Mouse (Mus musculus): ENCODE results near the gene Dnm3. TPM values are rescaled to one million over a fixed set of nuclear protein-coding genes. Genes with fewer than 3 reads are reported as not detected.

Gene Dnm3
- total RNA-seq (2015) (0.14 TPM in 1 of 2 replicates, not detected in the other), total RNA-seq (2017) (0.04 and 0.15 TPM in 2 replicates)

- peak; percentile 88 for ATAC-seq (ENCODE audit: poor library complexity, severe bottlenecking)
These were observed at the start of gene Dnm3 for GRCm38 (mm10) chr1:162477246-162478209. Gene Dnm3, minus strand, starts transcription at chr1:162478034.

- ATAC-seq (ENCODE audit: poor library complexity, severe bottlenecking) = no peak
These were observed 37.3 kb upstream of the Dnm3 start for GRCm38 (mm10) chr1:162515116-162515515.

- ATAC-seq (ENCODE audit: poor library complexity, severe bottlenecking) = 0 out of 2 replicates have a peak, but pooled peaks have one; percentile 10
These were observed 32.2 kb upstream of the Dnm3 start for GRCm38 (mm10) chr1:162510013-162510356.

GRCm38 (mm10) chr1:162509329-162510012 is 31.6 kb upstream of the Dnm3 start:
- peak; percentile 27; the same call in 1 of the 2 replicates for ATAC-seq (ENCODE audit: poor library complexity, severe bottlenecking)

GRCm38 (mm10) chr1:162508211-162509005 is 30.6 kb upstream of the Dnm3 start:
- no peak for ATAC-seq (ENCODE audit: poor library complexity, severe bottlenecking)

- ATAC-seq (ENCODE audit: poor library complexity, severe bottlenecking) = no peak
These were observed 28.7 kb upstream of the Dnm3 start for GRCm38 (mm10) chr1:162506516-162506915.

GRCm38 (mm10) chr1:162505649-162506048 is 27.8 kb upstream of the Dnm3 start:
- ATAC-seq (ENCODE audit: poor library complexity, severe bottlenecking) = no peak

- no peak for ATAC-seq (ENCODE audit: poor library complexity, severe bottlenecking)
These were observed 1.2 kb downstream of the Dnm3 start for GRCm38 (mm10) chr1:162476531-162477080.

GRCm38 (mm10) chr1:162472949-162473348 is 4.9 kb downstream of the Dnm3 start:
- no peak for ATAC-seq (ENCODE audit: poor library complexity, severe bottlenecking)

GRCm38 (mm10) chr1:162471089-162471488 is 6.7 kb downstream of the Dnm3 start:
- no peak for ATAC-seq (ENCODE audit: poor library complexity, severe bottlenecking)

GRCm38 (mm10) chr1:162469752-162470280 is 8.0 kb downstream of the Dnm3 start:
- ATAC-seq (ENCODE audit: poor library complexity, severe bottlenecking) = no peak

GRCm38 (mm10) chr1:162463676-162464075 is 14.2 kb downstream of the Dnm3 start:
- ATAC-seq (ENCODE audit: poor library complexity, severe bottlenecking) = no peak

GRCm38 (mm10) chr1:162458711-162459110 is 19.1 kb downstream of the Dnm3 start:
- no peak for ATAC-seq (ENCODE audit: poor library complexity, severe bottlenecking)

GRCm38 (mm10) chr1:162456861-162457260 is 21.0 kb downstream of the Dnm3 start:
- no peak for ATAC-seq (ENCODE audit: poor library complexity, severe bottlenecking)

- no peak for ATAC-seq (ENCODE audit: poor library complexity, severe bottlenecking)
These were observed 21.4 kb downstream of the Dnm3 start for GRCm38 (mm10) chr1:162456406-162456805.

GRCm38 (mm10) chr1:162453578-162453977 is 24.3 kb downstream of the Dnm3 start:
- ATAC-seq (ENCODE audit: poor library complexity, severe bottlenecking) = no peak

- ATAC-seq (ENCODE audit: poor library complexity, severe bottlenecking) = no peak
These were observed 24.8 kb downstream of the Dnm3 start for GRCm38 (mm10) chr1:162453030-162453429.

- ATAC-seq (ENCODE audit: poor library complexity, severe bottlenecking) = no peak
These were observed 28.5 kb downstream of the Dnm3 start for GRCm38 (mm10) chr1:162449161-162449909.

- no peak for ATAC-seq (ENCODE audit: poor library complexity, severe bottlenecking)
These were observed 33.0 kb downstream of the Dnm3 start for GRCm38 (mm10) chr1:162444805-162445204.

- ATAC-seq (ENCODE audit: poor library complexity, severe bottlenecking) = no peak
These were observed 38.3 kb downstream of the Dnm3 start for GRCm38 (mm10) chr1:162439576-162439975.
